Mouse (Mus musculus) thymus, postnatal 0 days (tissue): ENCODE measurements around the gene 0610010K14Rik. TPM values are rescaled to one million over a fixed set of nuclear protein-coding genes. Genes with fewer than 3 reads are reported as not detected.

Source experiments
- microRNA counts: library from miRNA; unstranded; fragments of <30 nt; microRNA quantifications from one replicate; lab custom pipeline; 2015
- microRNA-seq: library from miRNA; unstranded; fragments of <30 nt; microRNA quantifications from one replicate; pipeline ENCODE4, GENCODE M21; 2016; ENCODE audit warnings: borderline number of aligned reads
- polyA plus RNA-seq: library from polyadenylated mRNA; unstranded; fragments of >200 nt; fragmentation: Nextera tagmentation; extraction: Ambion mirVana; gene quantifications from 2 replicates; pipeline ENCODE4 v1.2.1, GENCODE M21; 2015

Gene 0610010K14Rik
- polyA plus RNA-seq, 1 experiment from 2014 or later: 174 TPM

MicroRNA genes within 50 kb of the gene (microRNA counts, 519-probe panel; counts per million panel counts)
- microRNA mmu-miR-195 (lab: Ali Mortazavi, UCI): 473 counts per million, percentile 71 among the panel's probes with 10 or more counts
- microRNA mmu-miR-497 (lab: Ali Mortazavi, UCI): 473 counts per million, percentile 71 among the panel's probes with 10 or more counts

Small RNA genes lying within 50 kb of the gene (microRNA-seq; reads per million reads assigned to microRNA genes)
- 417 reads per million, percentile 61 among the genes with 10 or more reads in this experiment for gene Mir195a
- gene Mir497: not detected
- not detected for gene Mir497b

Other genes with a start within 250 kb of the 0610010K14Rik start
- 400 and 425 TPM in 2 replicates for gene Gabarap, start 246.8 kb downstream of the 0610010K14Rik start, polyA plus RNA-seq
- gene Phf23, start 242.1 kb downstream of the 0610010K14Rik start, polyA plus RNA-seq: 52.2 and 61.3 TPM in 2 replicates
- 20.6 and 21.0 TPM in 2 replicates for gene Dvl2, start 237.3 kb downstream of the 0610010K14Rik start, polyA plus RNA-seq
- gene Acadvl, start 222.5 kb downstream of the 0610010K14Rik start, polyA plus RNA-seq: 105 and 107 TPM in 2 replicates
- gene Dlg4, start 221.0 kb downstream of the 0610010K14Rik start, polyA plus RNA-seq: 3.8 and 6.6 TPM in 2 replicates
- gene Asgr1, start 183.8 kb downstream of the 0610010K14Rik start, polyA plus RNA-seq: 0.31 and 0.49 TPM in 2 replicates
- 0.26 and 0.42 TPM in 2 replicates for gene Asgr2, start 145.3 kb downstream of the 0610010K14Rik start, polyA plus RNA-seq
- 5.3 and 6.0 TPM in 2 replicates for gene Mgl2, start 107.6 kb downstream of the 0610010K14Rik start, polyA plus RNA-seq
- gene Clec10a, start 81.7 kb downstream of the 0610010K14Rik start, polyA plus RNA-seq: 3.6 and 3.7 TPM in 2 replicates
- 1.2 and 1.9 TPM in 2 replicates for gene Slc16a11, start 25.2 kb downstream of the 0610010K14Rik start, polyA plus RNA-seq
- 2.3 and 2.4 TPM in 2 replicates for gene Slc16a13, start 16.9 kb downstream of the 0610010K14Rik start, polyA plus RNA-seq
- gene Bcl6b, start 8.1 kb downstream of the 0610010K14Rik start, polyA plus RNA-seq: 1.9 and 2.2 TPM in 2 replicates
- 13.0 and 13.9 TPM in 2 replicates for gene Gm21988, start 1.9 kb upstream of the 0610010K14Rik start, polyA plus RNA-seq
- gene Rnasek, start 1.9 kb upstream of the 0610010K14Rik start, polyA plus RNA-seq: 355 and 365 TPM in 2 replicates
- gene Alox12, start 17.4 kb upstream of the 0610010K14Rik start, polyA plus RNA-seq: 0.54 and 0.61 TPM in 2 replicates
- 30.8 and 37.8 TPM in 2 replicates for gene Alox12e, start 84.7 kb upstream of the 0610010K14Rik start, polyA plus RNA-seq
- gene Alox15, start 114.1 kb upstream of the 0610010K14Rik start, polyA plus RNA-seq: 5.2 and 5.9 TPM in 2 replicates
- 17.0 and 18.4 TPM in 2 replicates for gene Pelp1, start 172.1 kb upstream of the 0610010K14Rik start, polyA plus RNA-seq
- 38.8 and 38.9 TPM in 2 replicates for gene Arrb2, start 194.7 kb upstream of the 0610010K14Rik start, polyA plus RNA-seq
- 47.5 and 47.6 TPM in 2 replicates for gene Med11, start 214.0 kb upstream of the 0610010K14Rik start, polyA plus RNA-seq
- 4.8 and 5.1 TPM in 2 replicates for gene Zmynd15, start 221.5 kb upstream of the 0610010K14Rik start, polyA plus RNA-seq
- gene Cxcl16, start 222.1 kb upstream of the 0610010K14Rik start, polyA plus RNA-seq: 34.2 and 35.1 TPM in 2 replicates